Mouse (Mus musculus) heart, adult 2 months (tissue): ENCODE measurements around the gene Erp44.

Experiments
- CTCF ChIP-seq: fragments of 200-600 bp; IDR thresholded peaks from 2 replicates; pipeline ENCODE4 v1.8.1; 2022; ENCODE audit warnings: antibody characterized with exemption, mild to moderate bottlenecking, moderate library complexity
- POLR2A ChIP-seq: fragments of 200-500 bp; IDR thresholded peaks from 2 replicates; pipeline ENCODE4 v1.6.1; 2011; ENCODE audit warnings: mild to moderate bottlenecking, low read depth, low read length, control low read depth; ENCODE audit not compliant: insufficient read depth

- TF ChIP-seq POLR2A (no peak), CTCF (peak; percentile 62)
These were observed 81.4 kb downstream of the Erp44 start for GRCm38 (mm10) chr4:48197925-48198324.
